Mouse (Mus musculus): ENCODE data around the gene Car6. TPM values are rescaled to one million over a fixed set of nuclear protein-coding genes. Genes with fewer than 3 reads are reported as not detected.

Car6 gene
- polyA plus RNA-seq, 1 experiment = not detected

- no peak for TF ChIP-seq FLI1 (IDR thresholded peaks at IDR 0.05; ENCODE audit: low read length)
- no peak for TF ChIP-seq GATA1 (IDR thresholded peaks at IDR 0.05; ENCODE audit: borderline replicate concordance, low read length)
- H3K36me3 ChIP-seq (replicated peaks; ENCODE audit: low read length) = peaks cover 55% of the 10 kb centered on the region
- peak overlapping the region; percentile 97 for H3K4me3 ChIP-seq (replicated peaks)
- no peaks in the 10 kb centered on the region for H3K27me3 ChIP-seq (replicated peaks)
- no peaks in the 10 kb centered on the region for H3K9me3 ChIP-seq
- H3K4me1 ChIP-seq = peaks cover 88% of the 10 kb centered on the region
These were observed 38.0 kb upstream of the Car6 start for GRCm38 (mm10) chr4:150239087-150239480.

- H3K4me3 ChIP-seq (replicated peaks) = peak overlapping the region; percentile 97
- H3K4me1 ChIP-seq = peaks cover 82% of the 10 kb centered on the region
- no peak for TF ChIP-seq GATA1 (IDR thresholded peaks at IDR 0.05; ENCODE audit: borderline replicate concordance, low read length)
- TF ChIP-seq FLI1 (IDR thresholded peaks at IDR 0.05; ENCODE audit: low read length) = no peak
- no peaks in the 10 kb centered on the region for H3K27me3 ChIP-seq (replicated peaks)
- no peaks in the 10 kb centered on the region for H3K9me3 ChIP-seq
- peaks cover 50% of the 10 kb centered on the region for H3K36me3 ChIP-seq (replicated peaks; ENCODE audit: low read length)
These were observed 37.4 kb upstream of the Car6 start for GRCm38 (mm10) chr4:150238433-150239086.

- Histone ChIP-seq H3K36me3 (replicated peaks; ENCODE audit: low read length) (peaks cover 42% of the 10 kb centered on the region), H3K27me3 (replicated peaks) (no peaks in the 10 kb centered on the region), H3K9me3 (no peaks in the 10 kb centered on the region), H3K4me3 (replicated peaks) (peak overlapping the region; percentile 97), H3K4me1 (peaks cover 75% of the 10 kb centered on the region)
- TF ChIP-seq FLI1 (IDR thresholded peaks at IDR 0.05; ENCODE audit: low read length) = no peak
- TF ChIP-seq GATA1 (IDR thresholded peaks at IDR 0.05; ENCODE audit: borderline replicate concordance, low read length) = no peak
These were observed 36.7 kb upstream of the Car6 start for GRCm38 (mm10) chr4:150237636-150238361.

DNA sequence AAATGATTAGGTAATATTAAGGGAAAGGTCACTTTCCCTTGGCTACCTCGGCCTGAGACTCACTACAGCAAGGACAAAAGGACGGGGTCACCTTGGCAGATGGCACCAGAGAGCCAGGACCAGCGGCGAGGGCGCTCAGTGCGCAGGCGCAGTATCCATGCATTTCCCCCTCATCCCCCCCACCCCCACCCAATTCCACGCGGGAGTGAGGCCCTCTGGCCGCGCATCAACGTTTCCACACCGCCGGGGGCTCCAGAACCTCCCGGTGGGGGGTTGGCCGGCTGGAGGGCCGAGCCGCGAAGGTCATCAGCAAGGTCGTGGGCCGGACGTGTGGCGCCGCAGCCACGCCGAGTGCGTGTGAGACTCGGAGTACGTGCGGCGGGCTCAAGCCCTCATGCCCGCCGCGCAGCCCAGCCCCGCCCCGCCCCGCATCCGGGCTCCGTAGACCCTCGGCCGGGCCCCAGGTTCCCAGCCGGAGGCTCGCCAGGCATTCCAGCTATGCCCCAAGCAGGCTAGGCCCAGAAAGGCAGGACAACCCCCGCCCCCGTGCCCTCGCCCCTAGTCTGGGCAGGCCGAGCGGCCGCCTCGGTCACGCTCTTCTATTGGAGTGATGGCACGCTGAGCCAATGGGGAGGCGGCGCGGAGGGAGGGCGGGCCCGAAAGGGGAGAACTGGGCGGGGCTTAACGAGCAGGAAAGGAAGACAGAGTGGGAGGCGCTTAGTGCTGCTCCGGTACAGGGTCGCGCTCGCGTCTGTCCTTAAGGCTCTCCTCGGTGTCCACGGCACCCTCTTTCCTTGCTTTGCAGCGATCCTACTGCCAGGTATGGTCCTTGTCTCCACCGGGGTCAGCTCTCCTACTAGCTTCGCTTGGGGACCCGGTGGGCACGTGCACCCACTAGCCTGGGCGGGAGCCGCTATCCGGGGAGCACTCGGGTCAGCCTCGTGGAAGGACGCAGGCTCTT, 35.7 kb upstream of the Car6 start, which contains the start of gene Eno1:
Gene Eno1 (plus strand): TSS at position 201 of the 961 bp plus-strand sequence.
- H3K36me3 ChIP-seq (replicated peaks; ENCODE audit: low read length) = peaks cover 32% of the 10 kb centered on the region
- peaks cover 4% of the 10 kb centered on the region for H3K27me3 ChIP-seq (replicated peaks)
- peaks cover 65% of the 10 kb centered on the region for H3K4me1 ChIP-seq
- H3K4me3 ChIP-seq (replicated peaks) = peak within 1 kb of the TSS; percentile 97
- H3K9me3 ChIP-seq = no peaks in the 10 kb centered on the region
- TF ChIP-seq FLI1 (IDR thresholded peaks at IDR 0.05; ENCODE audit: low read length) (no peak), GATA1 (IDR thresholded peaks at IDR 0.05; ENCODE audit: borderline replicate concordance, low read length) (no peak)

DNA sequence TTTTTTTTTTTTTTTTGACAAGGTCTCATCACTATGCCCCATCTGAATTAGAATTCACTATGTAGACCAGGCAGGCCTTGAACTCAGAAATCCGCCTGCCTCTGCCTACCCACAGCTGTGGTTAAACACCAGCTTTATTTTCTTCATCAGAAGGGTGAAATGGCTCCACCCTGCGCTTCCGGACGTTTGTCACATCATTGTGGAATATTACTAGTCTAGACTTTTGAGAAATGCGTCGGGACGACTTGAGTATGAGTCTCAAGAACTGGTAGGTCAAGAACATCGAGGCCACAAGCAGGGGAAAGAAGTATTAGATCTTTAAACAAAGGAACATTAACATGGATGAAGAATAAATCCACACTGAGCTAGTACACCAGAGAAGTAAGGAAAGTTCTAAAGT, 34.9 kb upstream of the Car6 start:
- peaks cover 24% of the 10 kb centered on the region for H3K36me3 ChIP-seq (replicated peaks; ENCODE audit: low read length)
- no peaks in the 10 kb centered on the region for H3K9me3 ChIP-seq
- peaks cover 6% of the 10 kb centered on the region for H3K27me3 ChIP-seq (replicated peaks)
- peak overlapping the region; percentile 97 for H3K4me3 ChIP-seq (replicated peaks)
- H3K4me1 ChIP-seq = peaks cover 58% of the 10 kb centered on the region
- TF ChIP-seq FLI1 (IDR thresholded peaks at IDR 0.05; ENCODE audit: low read length) (no peak), GATA1 (IDR thresholded peaks at IDR 0.05; ENCODE audit: borderline replicate concordance, low read length) (no peak)

DNA sequence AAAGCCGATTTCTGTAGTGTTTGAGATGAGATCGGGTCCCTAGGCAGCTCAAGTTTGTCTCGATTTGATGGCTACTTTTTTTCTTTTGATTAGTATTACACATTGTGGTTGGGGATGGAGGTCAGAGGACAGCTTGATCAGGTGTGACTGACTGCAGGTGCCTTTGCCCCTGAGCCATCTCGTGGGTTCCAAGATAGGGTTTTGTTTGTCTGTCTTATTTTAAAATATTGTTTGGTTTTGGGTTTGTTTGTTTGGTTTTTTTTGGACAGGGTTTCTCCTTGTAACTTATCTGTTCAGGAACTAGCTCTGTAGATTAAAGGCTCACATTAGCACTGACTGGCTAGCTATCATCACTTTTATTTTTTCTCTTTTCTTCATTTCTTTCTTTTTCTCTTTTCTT, 34.5 kb upstream of the Car6 start:
- Histone ChIP-seq H3K27me3 (replicated peaks) (peaks cover 8% of the 10 kb centered on the region), H3K9me3 (no peaks in the 10 kb centered on the region), H3K4me1 (peaks cover 58% of the 10 kb centered on the region), H3K4me3 (replicated peaks) (no peak overlapping the region), H3K36me3 (replicated peaks; ENCODE audit: low read length) (peaks cover 20% of the 10 kb centered on the region)
- TF ChIP-seq FLI1 (IDR thresholded peaks at IDR 0.05; ENCODE audit: low read length) (no peak), GATA1 (IDR thresholded peaks at IDR 0.05; ENCODE audit: borderline replicate concordance, low read length) (no peak)

DNA sequence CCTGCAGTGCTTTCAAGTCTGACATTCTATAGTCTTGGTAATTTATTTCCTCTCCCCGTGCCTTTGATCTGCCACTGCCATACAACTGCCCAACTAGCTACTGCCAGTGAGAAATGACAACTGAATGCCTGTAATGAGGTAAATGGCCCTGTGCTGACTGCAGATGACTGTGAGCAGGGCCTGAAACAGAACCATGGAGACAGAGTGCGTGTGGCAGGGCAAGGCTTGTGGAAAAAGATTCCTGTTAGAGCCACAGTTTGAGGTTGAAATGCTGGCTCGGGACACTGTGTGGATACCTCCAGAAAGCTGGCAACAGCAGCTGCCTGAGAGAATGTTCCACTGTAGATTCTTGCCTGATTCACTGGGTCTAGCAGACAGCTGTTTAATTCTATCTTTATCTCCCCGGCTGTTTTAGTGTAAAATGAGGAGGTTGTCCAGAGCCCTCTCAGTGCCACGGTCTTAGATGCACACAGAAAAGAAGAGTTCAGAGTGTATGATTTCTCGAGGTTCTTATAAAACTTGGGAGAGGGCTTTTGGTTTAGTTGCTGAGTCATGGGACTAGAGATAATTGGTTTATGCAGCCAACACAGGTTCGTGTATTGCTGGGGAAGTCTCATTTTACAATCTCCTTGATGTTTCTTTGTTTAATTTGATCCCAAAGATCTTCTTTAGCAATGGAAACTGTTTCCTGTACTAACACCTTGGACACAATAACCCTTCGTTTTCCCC, 33.6 kb upstream of the Car6 start:
- H3K27me3 ChIP-seq (replicated peaks) = peaks cover 8% of the 10 kb centered on the region
- TF ChIP-seq FLI1 (IDR thresholded peaks at IDR 0.05; ENCODE audit: low read length) (no peak), GATA1 (IDR thresholded peaks at IDR 0.05; ENCODE audit: borderline replicate concordance, low read length) (no peak)
- no peak overlapping the region for H3K4me3 ChIP-seq (replicated peaks)
- H3K9me3 ChIP-seq = no peaks in the 10 kb centered on the region
- peaks cover 58% of the 10 kb centered on the region for H3K4me1 ChIP-seq
- peaks cover 12% of the 10 kb centered on the region for H3K36me3 ChIP-seq (replicated peaks; ENCODE audit: low read length)

DNA sequence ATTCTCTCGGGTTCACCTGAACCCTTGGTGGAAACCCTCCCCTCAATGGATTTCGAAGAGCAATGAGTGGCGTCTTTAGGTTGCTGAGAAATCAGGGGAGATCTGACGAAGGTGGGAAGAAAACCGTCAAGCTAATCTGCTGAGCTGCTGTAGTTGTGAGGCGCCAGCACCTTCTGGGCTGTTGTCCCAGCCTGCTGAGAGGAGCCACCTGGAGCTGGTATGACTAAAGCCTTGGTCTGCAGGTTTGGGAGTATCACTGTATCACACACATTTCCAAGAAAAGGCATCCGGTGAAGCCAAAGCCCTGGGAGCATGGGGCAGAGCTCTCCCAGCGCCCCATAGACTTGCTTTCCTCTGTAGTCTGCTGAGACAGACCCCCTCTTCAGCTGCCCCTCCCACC, 30.7 kb upstream of the Car6 start:
- Histone ChIP-seq H3K4me3 (replicated peaks) (no peak overlapping the region), H3K36me3 (replicated peaks; ENCODE audit: low read length) (no peaks in the 10 kb centered on the region), H3K4me1 (peaks cover 53% of the 10 kb centered on the region), H3K9me3 (no peaks in the 10 kb centered on the region), H3K27me3 (replicated peaks) (peaks cover 8% of the 10 kb centered on the region)
- no peak for TF ChIP-seq GATA1 (IDR thresholded peaks at IDR 0.05; ENCODE audit: borderline replicate concordance, low read length)
- TF ChIP-seq FLI1 (IDR thresholded peaks at IDR 0.05; ENCODE audit: low read length) = no peak

Measured in megakaryocyte, embryonic 14.5 days (primary cell).